Mouse (Mus musculus) forebrain, embryonic 10.5 days (tissue): ENCODE results near the gene Slc17a1. TPM values are rescaled to one million over a fixed set of nuclear protein-coding genes. Genes with fewer than 3 reads are reported as not detected.

Experiments used
- DNase-seq: peaks from one replicate; pipeline ENCODE4 v3.0.0-alpha.2; 2017; ENCODE audit warnings: low spot score; ENCODE audit errors: extremely low spot score
- H3K27ac ChIP-seq: fragments of 300-500 bp; sonication (generic); 2 replicates; pipeline ENCODE4 v1.5.1; 2016; ENCODE audit warnings: mild to moderate bottlenecking
- H3K27me3 ChIP-seq: fragments of 300-500 bp; sonication (generic); 2 replicates; pipeline ENCODE4 v1.6.1; 2016; ENCODE audit warnings: mild to moderate bottlenecking; ENCODE audit not compliant: poor library complexity, severe bottlenecking
- H3K36me3 ChIP-seq: fragments of 300-500 bp; sonication (generic); replicated peaks from 2 replicates; pipeline ENCODE4 v1.6.1; 2016; ENCODE audit warnings: mild to moderate bottlenecking, moderate library complexity
- H3K4me1 ChIP-seq: fragments of 300-500 bp; sonication (generic); 2 replicates; pipeline ENCODE4 v1.6.1; 2016
- H3K4me3 ChIP-seq: fragments of 300-500 bp; sonication (generic); 2 replicates; pipeline ENCODE4 v1.5.1; 2016; ENCODE audit warnings: mild to moderate bottlenecking, moderate library complexity
- H3K9me3 ChIP-seq: fragments of 300-500 bp; sonication (generic); 2 replicates; pipeline ENCODE4 v1.6.1; 2016; ENCODE audit warnings: mild to moderate bottlenecking, moderate library complexity
- WGBS: fragments of 180-500 bp; shearing (Covaris S2); methylation state at CpG from one replicate; pipeline ENCODE4 v1.1.7; 2016; 5-methylcytosine and 5-hydroxymethylcytosine counted together
- microRNA-seq: library from miRNA; unstranded; fragments of <30 nt; microRNA quantifications from one replicate; pipeline ENCODE4, GENCODE M21; 2017
- polyA plus RNA-seq: library from polyadenylated mRNA; unstranded; fragments of >200 nt; fragmentation: Nextera tagmentation; extraction: Ambion mirVana; gene quantifications from 2 replicates; pipeline ENCODE4 v1.2.1, GENCODE M21; 2016

Gene Slc17a1
- polyA plus RNA-seq, 1 experiment from 2014 or later = not detected

DNA sequence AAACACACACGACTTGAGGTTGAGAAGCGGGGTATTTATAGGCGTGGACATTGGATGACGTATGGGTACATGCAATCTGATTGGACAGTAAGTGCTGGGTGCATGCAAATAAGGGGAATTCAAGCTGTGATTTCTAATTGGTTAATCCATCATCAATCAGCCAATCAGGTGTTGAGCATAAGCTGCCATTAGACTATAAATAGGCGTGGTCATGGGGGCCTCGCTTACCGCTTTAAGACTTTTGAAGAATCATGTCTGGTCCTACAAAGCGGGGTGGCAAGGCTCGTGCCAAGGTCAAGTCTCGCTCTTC is 66.6 kb downstream of the Slc17a1 start, which contains the start of gene Hist1h2aa:
Hist1h2aa (plus strand) TSS at position 252 of the 310 bp plus-strand sequence.
- 93% methylated on average over 10 of the region's 10 CpGs for WGBS
- Histone ChIP-seq H3K4me1 (no peaks in the 10 kb centered on the region), H3K36me3 (no peaks in the 10 kb centered on the region), H3K4me3 (no peak within 1 kb of the TSS), H3K27ac (no peak within 1 kb of the TSS), H3K27me3 (no peaks in the 10 kb centered on the region), H3K9me3 (no peaks in the 10 kb centered on the region)
- no peak for DNase-seq

DNA sequence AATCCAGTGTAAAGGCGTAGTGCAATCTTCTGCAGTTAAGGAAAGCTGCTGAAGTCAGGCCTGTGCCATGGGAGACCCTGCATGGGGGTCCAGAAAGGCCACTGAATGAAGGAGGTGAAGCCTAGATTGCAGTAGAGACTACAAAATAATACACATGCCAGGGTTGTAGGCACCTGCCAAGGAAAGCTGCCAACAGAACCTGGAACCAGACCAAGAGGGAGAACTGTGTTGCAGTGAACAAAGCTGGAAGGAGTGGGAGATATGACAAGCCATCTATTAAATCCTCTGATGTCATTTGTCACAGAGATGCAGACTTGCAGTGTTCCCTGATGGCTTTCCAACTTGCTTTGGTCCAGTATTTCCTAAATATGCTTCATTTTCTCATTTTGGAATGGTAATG is 71.1 kb downstream of the Slc17a1 start:
- WGBS = 88% methylated on average over 1 of the region's 1 CpGs
- no peaks in the 10 kb centered on the region for H3K36me3 ChIP-seq

DNA sequence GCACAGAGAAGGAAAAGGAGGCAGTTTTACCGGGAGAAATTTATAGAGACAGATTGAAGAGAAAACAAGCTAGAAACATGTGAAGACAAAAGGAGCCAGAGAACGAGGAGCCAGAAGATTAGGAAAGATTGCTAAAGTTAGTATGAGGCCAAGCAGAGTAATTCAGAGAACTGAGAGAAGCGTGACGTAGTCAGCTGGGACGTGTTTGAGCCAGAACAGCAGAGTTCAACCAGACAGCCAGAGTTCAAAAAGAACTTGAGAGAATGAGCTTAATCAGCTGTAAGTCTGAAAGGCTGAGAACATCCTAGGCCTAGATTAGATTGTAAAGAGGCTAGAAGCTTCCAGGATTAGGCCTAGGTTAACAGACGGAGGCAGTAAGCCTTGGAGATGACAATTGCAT is 72.7 kb downstream of the Slc17a1 start:
- no peaks in the 10 kb centered on the region for H3K36me3 ChIP-seq
- 57% methylated on average over 6 of the region's 6 CpGs for WGBS

More for the DNA sequence above, 71.1 kb downstream of the Slc17a1 start:
- Histone ChIP-seq H3K4me1 (peaks cover 4% of the 10 kb centered on the region), H3K4me3 (no peak overlapping the region), H3K27ac (no peak overlapping the region), H3K27me3 (no peaks in the 10 kb centered on the region), H3K9me3 (no peaks in the 10 kb centered on the region)
- no peak for DNase-seq

DNA sequence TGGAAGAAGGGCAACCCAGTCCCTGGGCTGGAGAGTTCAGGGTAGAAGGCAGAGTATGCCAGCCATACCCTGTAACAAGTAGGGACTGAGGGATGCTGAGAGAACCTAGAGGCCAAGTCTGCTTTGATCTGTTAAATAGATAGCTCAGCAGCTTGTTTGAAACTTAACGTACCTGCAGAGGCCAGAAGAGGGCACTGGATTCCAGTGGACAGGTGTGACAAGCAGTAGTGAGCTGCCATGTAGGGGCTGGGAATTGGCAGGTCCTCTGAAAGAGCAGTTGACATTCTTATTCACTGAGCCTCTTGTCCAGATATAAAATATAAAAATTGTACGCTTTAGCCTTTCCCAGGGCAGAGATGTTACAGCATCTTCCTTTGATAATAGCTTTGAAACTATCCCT is 75.3 kb downstream of the Slc17a1 start:
- H3K27ac ChIP-seq = no peak overlapping the region
- H3K9me3 ChIP-seq = no peaks in the 10 kb centered on the region
- DNase-seq = no peak
- peaks cover 5% of the 10 kb centered on the region for H3K27me3 ChIP-seq
- peaks cover 15% of the 10 kb centered on the region for H3K4me1 ChIP-seq
- 52% methylated on average over 2 of the region's 2 CpGs for WGBS
- H3K4me3 ChIP-seq = no peak overlapping the region
- no peaks in the 10 kb centered on the region for H3K36me3 ChIP-seq

More for the DNA sequence above, 72.7 kb downstream of the Slc17a1 start:
- Histone ChIP-seq H3K4me3 (no peak overlapping the region), H3K27ac (no peak overlapping the region), H3K4me1 (peaks cover 4% of the 10 kb centered on the region), H3K27me3 (no peaks in the 10 kb centered on the region), H3K9me3 (no peaks in the 10 kb centered on the region)
- no peak for DNase-seq

Small RNA genes within 50 kb of the gene (microRNA-seq; reads per million reads assigned to microRNA genes)
- not detected for gene Gm44344

Other genes starting within 250 kb of the Slc17a1 start
- gene Hist1h2be, start 246.6 kb upstream of the Slc17a1 start, polyA plus RNA-seq = 3.2 and 3.6 TPM in 2 replicates
- gene Hist1h1e, start 245.2 kb upstream of the Slc17a1 start, polyA plus RNA-seq = 19.8 and 21.4 TPM in 2 replicates
- 1.00 and 1.1 TPM in 2 replicates for gene Hist1h2ac, start 183.8 kb upstream of the Slc17a1 start, polyA plus RNA-seq
- 17.2 and 19.3 TPM in 2 replicates for gene Hist1h2bc, start 183.6 kb upstream of the Slc17a1 start, polyA plus RNA-seq
- gene Hist1h1t, start 171.9 kb upstream of the Slc17a1 start, polyA plus RNA-seq = not detected in 2 replicates
- 4.5 and 5.9 TPM in 2 replicates for gene Hist1h4c, start 169.3 kb upstream of the Slc17a1 start, polyA plus RNA-seq
- gene Hfe, start 156.9 kb upstream of the Slc17a1 start, polyA plus RNA-seq = 1.3 and 1.5 TPM in 2 replicates
- 9.4 and 10.7 TPM in 2 replicates for gene Hist1h1c, start 128.9 kb upstream of the Slc17a1 start, polyA plus RNA-seq
- gene Hist1h3c, start 122.1 kb upstream of the Slc17a1 start, polyA plus RNA-seq = 7.7 and 9.0 TPM in 2 replicates
- gene Hist1h2bb, start 121.0 kb upstream of the Slc17a1 start, polyA plus RNA-seq = 2.3 and 2.7 TPM in 2 replicates
- gene Hist1h2ab, start 116.6 kb upstream of the Slc17a1 start, polyA plus RNA-seq = 49.5 and 50.4 TPM in 2 replicates
- 9.1 and 9.5 TPM in 2 replicates for gene Hist1h3b, start 115.5 kb upstream of the Slc17a1 start, polyA plus RNA-seq
- gene Hist1h4b, start 110.7 kb upstream of the Slc17a1 start, polyA plus RNA-seq = 2.5 and 4.5 TPM in 2 replicates
- 0.69 TPM in 1 of 2 replicates, not detected in the other for gene Hist1h4a, start 106.5 kb upstream of the Slc17a1 start, polyA plus RNA-seq
- gene Hist1h3a, start 105.4 kb upstream of the Slc17a1 start, polyA plus RNA-seq = 2.2 and 3.6 TPM in 2 replicates
- 2.6 and 3.3 TPM in 2 replicates for gene Hist1h1a, start 104.1 kb upstream of the Slc17a1 start, polyA plus RNA-seq
- gene Trim38, start 97.8 kb upstream of the Slc17a1 start, polyA plus RNA-seq = 0.10 and 0.12 TPM in 2 replicates
- gene Slc17a2, start 60.8 kb upstream of the Slc17a1 start, polyA plus RNA-seq = not detected in 2 replicates
- not detected in 2 replicates for gene Slc17a3, start 28.3 kb upstream of the Slc17a1 start, polyA plus RNA-seq
- not detected in 2 replicates for gene Slc17a4, start 47.3 kb downstream of the Slc17a1 start, polyA plus RNA-seq
- gene Hist1h2ba, start 66.4 kb downstream of the Slc17a1 start, polyA plus RNA-seq = not detected in 2 replicates
- gene Hist1h2aa, start 66.7 kb downstream of the Slc17a1 start, polyA plus RNA-seq = not detected in 2 replicates
- gene Scgn, start 123.5 kb downstream of the Slc17a1 start, polyA plus RNA-seq = 0.21 TPM in 1 of 2 replicates, not detected in the other